Mouse (Mus musculus) ES-Bruce4 (cell line): ENCODE measurements around the gene Nicn1.

Experiments
- CTCF ChIP-seq: IDR thresholded peaks from one replicate; pipeline ENCODE4 v1.8.1; 2011; ENCODE audit warnings: low read depth, low read length
- EP300 ChIP-seq: IDR thresholded peaks from 2 replicates; pipeline ENCODE4 v1.6.1; 2011; ENCODE audit warnings: low read depth, low read length; ENCODE audit not compliant: insufficient read depth

DNA sequence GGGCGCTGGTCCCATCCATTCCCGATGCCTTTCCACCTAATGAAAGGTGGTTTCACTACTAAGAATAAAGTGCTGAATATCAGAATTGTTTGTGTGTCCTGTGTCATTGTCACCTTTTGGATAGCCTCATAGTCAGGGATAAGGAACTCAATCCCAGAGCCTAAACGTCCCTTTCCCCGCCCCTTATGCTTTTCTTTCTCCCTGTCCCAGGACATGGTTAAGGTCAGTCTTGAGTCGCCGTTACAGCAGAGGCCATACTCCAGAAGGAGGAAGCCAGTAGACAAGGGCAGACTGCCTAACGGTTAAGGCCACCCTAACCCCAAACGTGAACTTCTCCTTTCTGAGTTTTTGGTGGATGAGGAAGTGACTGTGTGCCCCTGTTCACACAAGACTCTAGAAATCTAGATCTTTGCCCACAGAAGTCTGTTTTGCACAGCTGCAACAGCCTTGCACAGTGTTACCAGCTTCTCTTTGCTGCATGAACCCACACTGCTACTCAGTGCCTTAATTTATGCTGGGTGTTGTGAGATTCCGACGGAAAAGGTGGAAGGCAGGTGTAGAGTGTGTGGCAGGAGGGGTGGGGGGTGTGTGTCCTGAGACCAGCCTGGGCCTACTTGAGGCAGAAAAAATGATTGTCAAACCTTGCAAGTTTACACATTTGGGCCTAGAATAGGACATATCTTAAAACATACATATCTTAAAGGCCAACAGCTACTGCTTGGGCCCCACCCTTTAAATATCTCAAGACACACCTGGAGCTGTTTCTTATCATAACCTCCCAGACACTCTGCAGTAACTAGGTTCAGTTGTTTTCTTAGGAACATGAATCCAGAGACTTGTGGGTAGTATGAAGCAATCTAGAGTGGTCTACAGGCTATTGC is 50.3 kb downstream of the Nicn1 start:
- TF ChIP-seq CTCF (no peak), EP300 (no peak)
